Mouse (Mus musculus) layer of hippocampus, adult 9-10 months (tissue): Measurements from ENCODE around the gene Hsd17b1.

ENCODE experiments used
- DNase-seq: peaks from one replicate; pipeline ENCODE4 v3.0.0; 2022; ENCODE audit warnings: low spot score

Hsd17b1 gene

DNA sequence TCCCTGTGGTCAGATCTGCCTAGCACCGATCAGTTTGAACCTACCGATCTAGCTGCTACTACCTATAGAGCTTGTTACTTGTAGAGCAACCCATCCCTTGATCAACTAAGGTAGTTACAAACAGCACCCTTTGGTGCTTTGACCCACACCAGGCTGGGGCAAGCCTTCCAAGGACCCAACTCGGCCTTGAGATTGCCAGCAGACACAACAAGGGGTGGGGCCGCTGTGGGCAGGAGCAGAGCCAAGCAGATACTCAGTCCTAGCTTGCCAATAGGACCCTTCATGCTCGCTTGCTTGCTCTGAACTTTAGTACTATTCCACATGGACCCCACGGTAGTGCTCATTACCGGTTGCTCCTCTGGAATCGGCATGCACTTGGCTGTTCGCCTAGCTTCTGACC lies at the start of gene Hsd17b1:
Gene Hsd17b1 (plus strand): TSS at position 291 of the 400 bp plus-strand sequence.
- no peak for DNase-seq

- DNase-seq = no peak
Observed at GRCm38 (mm10) chr11:101029320-101029719, 48.9 kb upstream of the Hsd17b1 start.

DNA sequence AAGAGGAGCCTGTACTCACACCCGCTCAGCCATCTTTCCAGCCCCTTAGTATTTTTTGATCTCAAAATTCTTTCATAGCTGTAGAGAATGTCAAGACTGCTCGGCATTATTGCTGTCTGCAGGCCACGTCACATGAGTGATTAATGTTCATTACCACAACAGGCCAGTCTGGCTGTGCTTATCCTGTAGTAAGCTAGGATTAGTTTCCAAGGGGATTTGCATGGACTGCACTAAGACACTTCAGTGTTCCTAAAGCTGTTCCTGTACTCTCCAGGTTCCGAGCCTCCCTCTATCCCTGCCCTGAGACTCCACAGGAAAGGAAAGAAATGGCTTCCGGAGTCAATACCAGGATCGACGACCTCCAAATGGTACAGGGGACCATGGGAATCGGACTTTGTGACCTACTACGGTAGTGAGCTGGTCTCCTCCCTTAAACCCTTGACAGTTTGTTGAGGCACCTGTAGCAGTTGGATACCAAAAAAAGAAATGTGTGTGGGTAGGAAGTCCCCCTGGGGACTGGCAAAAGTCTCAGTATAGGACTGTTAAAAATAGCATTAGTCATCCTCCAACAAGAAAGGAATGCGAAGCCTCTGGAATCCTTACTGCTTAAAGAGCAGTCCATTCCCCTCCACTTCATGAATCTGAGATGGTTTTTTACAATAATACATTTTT lies 47.9 kb upstream of the Hsd17b1 start:
- no peak for DNase-seq

GRCm38 (mm10) chr11:101030808-101031156 lies 47.4 kb upstream of the Hsd17b1 start:
- DNase-seq = no peak

GRCm38 (mm10) chr11:101031470-101031869 lies 46.7 kb upstream of the Hsd17b1 start:
- no peak for DNase-seq

GRCm38 (mm10) chr11:101033856-101034500 lies 44.2 kb upstream of the Hsd17b1 start:
- no peak for DNase-seq

- DNase-seq = no peak
Observed at GRCm38 (mm10) chr11:101034614-101035327, 43.4 kb upstream of the Hsd17b1 start.

DNA sequence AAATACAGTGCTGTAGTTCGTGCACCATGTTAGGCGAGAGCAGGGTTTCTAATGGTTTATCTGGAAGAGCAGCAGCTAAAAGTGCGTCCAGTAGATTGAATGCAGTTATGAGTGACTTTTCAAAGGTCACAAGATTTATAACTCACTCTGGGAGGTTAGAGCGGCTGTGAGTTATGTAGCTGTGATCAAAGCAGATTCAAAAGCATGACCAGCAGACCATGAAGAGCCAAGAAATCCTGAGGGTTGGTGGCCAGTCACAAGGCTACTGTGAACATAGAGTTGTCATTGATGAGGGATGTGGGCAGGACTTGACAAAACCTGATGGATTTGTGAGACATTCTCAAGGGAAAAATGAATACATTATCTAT lies 42.9 kb upstream of the Hsd17b1 start:
- DNase-seq = no peak

DNA sequence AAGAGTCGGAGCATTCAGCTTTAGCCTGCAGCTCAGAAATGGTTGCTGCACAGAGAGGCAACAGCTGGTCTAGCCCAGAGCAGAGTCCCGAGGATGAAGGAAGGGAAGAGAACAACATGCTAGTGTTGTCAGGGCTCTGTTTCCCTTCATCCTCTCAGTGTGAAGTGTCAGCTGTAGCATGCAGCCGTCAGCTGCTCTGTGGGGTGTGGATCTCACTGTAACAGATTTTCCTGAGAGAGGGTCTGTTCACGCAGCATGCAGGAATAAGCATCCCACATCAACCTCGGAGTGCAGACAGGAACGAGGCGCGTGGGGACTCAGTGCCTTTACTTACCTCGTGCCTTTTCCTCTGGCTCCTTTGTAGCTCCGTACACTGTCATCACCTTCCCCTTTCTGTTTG lies 40.4 kb upstream of the Hsd17b1 start:
- DNase-seq = no peak

GRCm38 (mm10) chr11:101045826-101046225 lies 32.4 kb upstream of the Hsd17b1 start:
- DNase-seq = no peak

- DNase-seq = no peak
Observed at GRCm38 (mm10) chr11:101046440-101046839, 31.8 kb upstream of the Hsd17b1 start.

DNA sequence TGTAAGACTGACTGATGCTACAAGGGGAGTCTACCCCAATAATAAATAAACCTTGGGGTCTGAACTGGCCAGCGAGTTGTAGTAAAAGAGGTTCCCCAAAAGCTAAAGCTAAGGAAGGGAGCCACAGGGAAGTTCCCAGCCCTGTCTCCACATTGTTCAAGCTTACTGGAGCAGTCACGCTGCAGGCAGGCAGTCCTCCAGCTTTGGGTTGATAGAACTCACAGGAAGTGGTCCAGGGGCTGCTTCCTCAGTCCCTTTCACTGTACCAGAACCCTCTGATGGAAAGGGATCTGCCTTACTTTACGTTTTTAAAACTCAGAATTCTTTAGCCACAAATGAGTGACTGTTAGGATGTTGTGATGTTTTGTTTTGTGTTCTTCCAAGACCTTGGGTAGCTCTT lies 30.7 kb upstream of the Hsd17b1 start:
- DNase-seq = no peak

GRCm38 (mm10) chr11:101050359-101050758 lies 27.9 kb upstream of the Hsd17b1 start:
- no peak for DNase-seq

DNA sequence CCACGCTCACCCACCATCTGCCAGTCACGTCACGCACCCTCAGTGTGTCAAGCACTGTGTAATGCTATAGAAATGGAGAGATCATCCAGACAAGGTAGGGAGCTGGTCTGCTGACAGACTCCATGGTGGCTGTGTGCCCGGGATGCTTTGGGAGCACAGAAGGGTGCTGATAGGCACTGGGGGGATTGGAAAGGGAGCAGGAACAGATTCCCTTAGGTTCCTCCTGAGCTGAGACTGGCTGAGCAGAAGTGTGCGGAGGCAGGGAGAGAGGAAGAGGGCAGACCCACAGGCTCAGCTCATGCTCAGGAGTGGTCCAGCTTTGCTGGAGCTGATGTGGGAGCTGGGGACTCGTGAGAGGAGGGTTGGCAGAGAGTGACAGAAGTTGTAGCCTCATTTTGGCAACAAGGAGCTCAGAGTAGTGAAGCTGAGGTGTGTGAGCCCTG lies 27.1 kb upstream of the Hsd17b1 start:
- DNase-seq = no peak

DNA sequence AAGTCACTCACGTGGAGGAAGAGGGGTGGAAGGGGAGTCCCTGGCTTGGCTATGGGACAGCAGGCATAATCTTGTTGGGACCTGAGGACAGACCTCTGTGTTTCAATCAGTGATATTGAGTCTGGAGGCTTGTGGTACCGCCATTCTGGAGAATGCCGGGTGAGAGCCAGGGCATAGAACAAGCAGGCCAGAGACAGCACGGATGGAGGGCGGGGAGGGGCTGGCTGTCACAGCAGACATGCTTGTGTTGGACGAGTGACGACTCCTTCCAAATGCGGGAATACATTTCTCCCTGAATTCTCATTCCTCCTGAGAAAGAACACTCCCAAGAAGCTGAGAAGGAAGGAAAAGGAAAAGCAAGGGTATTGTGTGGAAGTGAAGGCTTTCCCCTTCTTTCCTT lies 26.6 kb upstream of the Hsd17b1 start:
- no peak for DNase-seq

GRCm38 (mm10) chr11:101052751-101053473 lies 25.3 kb upstream of the Hsd17b1 start:
- DNase-seq = no peak

GRCm38 (mm10) chr11:101053974-101054373 lies 24.2 kb upstream of the Hsd17b1 start:
- no peak for DNase-seq

DNA sequence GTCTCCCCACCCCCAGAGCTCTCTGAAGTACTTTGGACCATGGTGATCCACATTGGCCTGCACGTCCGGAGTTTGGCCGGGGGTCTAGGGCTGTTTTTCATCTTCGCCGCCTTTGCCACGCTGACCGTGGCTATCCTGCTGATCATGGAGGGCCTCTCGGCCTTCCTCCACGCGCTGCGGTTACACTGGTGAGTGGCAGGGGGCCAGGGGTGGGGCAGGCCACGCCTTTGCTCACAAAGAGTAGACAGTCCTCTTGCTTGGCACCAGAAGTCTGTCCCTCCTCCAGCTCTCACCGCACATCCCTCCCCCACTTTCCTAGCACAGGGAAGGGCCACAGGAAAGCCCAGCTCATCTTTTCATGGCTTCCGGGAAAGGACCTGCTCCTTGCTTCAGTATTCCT lies 22.8 kb upstream of the Hsd17b1 start:
- DNase-seq = no peak

DNA sequence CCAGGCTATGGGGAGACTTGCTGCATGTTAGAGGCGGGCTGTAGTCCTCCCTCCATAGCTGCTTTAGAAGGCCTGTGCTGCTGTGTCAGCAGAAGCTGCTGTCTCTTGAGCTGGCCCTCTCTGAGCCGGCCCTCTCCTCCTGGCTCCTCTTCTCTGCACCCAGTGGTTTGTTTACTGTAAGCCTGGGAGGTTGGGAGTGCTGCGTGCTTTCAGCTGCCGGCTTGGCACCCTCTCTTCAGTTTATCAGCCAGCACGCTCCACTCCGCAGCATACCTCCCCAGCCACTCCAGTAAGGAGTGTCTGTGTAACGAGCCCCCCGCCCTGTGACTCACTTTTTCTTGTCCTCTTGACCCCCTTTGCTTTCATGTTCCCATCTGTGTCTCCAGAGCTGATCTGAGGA lies 21.3 kb upstream of the Hsd17b1 start:
- DNase-seq = no peak

- DNase-seq = no peak
Observed at GRCm38 (mm10) chr11:101057860-101058259, 20.4 kb upstream of the Hsd17b1 start.

DNA sequence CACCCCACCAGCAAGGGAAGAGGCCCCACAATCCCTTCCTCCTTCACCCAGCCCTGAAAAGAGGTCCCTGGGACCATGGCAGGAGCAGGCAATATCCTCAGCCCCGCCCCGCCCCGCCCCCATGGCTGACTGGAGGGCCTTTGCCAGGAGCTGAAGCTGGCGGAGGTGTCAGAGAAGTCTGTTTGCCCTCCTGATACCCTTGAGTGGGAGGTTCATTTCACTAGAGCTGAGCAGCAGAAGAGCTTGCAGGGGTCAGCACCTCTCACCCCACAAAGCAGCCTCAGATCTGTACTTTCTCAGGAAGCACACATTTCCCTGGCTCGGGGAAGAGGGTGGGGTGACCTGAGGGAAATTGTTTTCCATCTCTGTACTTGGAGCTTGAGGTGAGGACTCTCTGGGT lies 19.5 kb upstream of the Hsd17b1 start:
- no peak for DNase-seq

DNA sequence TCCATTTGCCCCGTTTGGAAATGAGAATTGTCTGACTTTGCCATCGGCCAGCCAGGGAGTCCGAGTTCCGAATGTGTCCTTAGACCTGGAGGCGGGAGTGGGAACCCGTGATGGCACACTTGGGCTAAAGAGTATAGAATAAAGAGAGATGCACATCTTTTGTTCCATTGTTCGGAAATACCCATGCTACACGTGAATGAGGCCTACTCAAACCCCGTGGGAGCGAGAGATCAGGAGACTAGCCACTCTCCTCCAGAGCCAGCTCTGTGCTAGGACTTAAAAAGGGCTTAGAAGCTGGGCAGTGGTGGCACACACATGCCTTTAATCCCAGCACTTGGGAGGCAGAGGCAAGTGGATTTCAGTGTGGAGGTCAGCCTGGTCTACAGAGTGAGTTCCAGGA lies 18.7 kb upstream of the Hsd17b1 start:
- DNase-seq = no peak

- DNase-seq = no peak
Observed at GRCm38 (mm10) chr11:101060126-101060525, 18.1 kb upstream of the Hsd17b1 start.
